Mouse (Mus musculus) bone marrow macrophage, adult 2 months (primary cell): ENCODE measurements around the gene Cyb5b.

Source experiments
- CTCF ChIP-seq: IDR thresholded peaks from 2 replicates; pipeline ENCODE4 v1.5.1; 2012; ENCODE audit warnings: low read depth, mild to moderate bottlenecking, low read length, moderate library complexity
- POLR2A ChIP-seq: IDR thresholded peaks from 2 replicates; pipeline ENCODE4 v1.6.1; 2012; ENCODE audit warnings: mild to moderate bottlenecking, low read depth, low read length, borderline replicate concordance

GRCm38 (mm10) chr8:107139704-107140470 lies 10.6 kb upstream of the Cyb5b start:
- no peak for TF ChIP-seq POLR2A
- no peak for TF ChIP-seq CTCF
